Mouse (Mus musculus) spleen, adult 2 months (tissue): ENCODE measurements around the gene Fam131c.

ENCODE experiments used
- CTCF ChIP-seq: fragments of 200-500 bp; IDR thresholded peaks from 2 replicates; pipeline ENCODE4 v1.5.1; 2011; ENCODE audit warnings: mild to moderate bottlenecking, inconsistent platforms; ENCODE audit not compliant: insufficient read depth, insufficient read length, insufficient replicate concordance; ENCODE audit errors: extremely low read depth
- POLR2A ChIP-seq: fragments of 200-500 bp; IDR thresholded peaks from 2 replicates; pipeline ENCODE4 v1.6.1; 2011; ENCODE audit warnings: low read depth, low read length, inconsistent platforms

- TF ChIP-seq CTCF (peak; percentile 86; the same call in 1 of the 2 replicates), POLR2A (no peak)
These were observed 17.3 kb downstream of the Fam131c start for GRCm38 (mm10) chr4:141385275-141385674.
